Mouse (Mus musculus) thymus, postnatal 4 days (tissue): ENCODE measurements around the gene Prkd2.
A peak's percentile ranks its signal among the peaks of the same experiment; 100 is the strongest.

Source experiments
- DNase-seq: peaks from one replicate; pipeline ENCODE4 v3.0.0; 2021

Gene Prkd2

GRCm38 (mm10) chr7:16903439-16903955 lies 60.8 kb downstream of the Prkd2 start:
- DNase-seq, result no peak

DNA sequence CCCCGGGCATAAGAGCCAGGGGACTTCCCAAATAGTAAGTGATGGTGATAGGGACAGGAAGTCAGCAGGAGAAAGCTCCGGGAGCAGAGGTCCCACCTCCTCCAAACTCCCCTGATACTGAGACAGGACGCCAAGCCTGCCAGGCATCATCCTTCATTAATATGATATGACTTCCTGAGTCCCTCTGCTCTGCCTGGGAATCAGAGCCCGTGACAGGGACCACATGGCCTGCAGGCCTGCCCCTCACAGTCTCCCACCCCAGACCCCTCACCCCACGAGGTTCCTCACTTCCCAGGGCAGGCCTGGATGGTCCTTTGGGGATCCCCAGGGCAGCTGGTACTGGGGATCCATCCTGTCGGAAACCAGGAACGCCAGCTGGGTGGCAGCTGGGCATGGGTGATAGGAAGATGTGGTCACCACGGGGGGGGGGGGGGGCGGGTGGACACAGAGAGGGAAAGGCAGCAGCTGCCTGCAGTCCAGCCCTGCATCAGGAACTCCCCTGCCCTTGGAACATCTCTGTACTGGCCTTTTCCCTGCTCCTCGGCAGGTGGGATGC lies 61.5 kb downstream of the Prkd2 start:
- DNase-seq, result no peak

- DNase-seq, result peak; percentile 54
These were observed 62.9 kb downstream of the Prkd2 start for GRCm38 (mm10) chr7:16905491-16906021.

DNA sequence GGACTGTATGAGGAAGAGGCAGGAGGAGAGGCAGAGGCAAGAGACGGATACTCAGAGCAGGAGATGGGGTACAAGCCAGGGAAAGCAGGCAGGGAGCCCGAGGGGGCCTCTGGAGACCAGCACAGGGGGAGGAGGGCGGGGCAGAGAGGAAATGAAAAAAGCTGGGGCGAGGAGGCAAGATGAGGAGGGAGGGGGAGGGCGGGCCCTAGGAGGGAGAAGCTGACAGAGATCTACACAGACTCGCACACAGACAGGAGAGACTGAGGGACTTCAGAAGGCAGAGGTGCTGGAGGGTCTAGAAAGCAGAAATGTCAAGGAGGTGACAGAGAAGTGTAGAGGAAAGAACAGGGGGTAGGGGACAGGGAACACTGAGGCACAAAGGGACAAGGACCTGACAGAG lies 63.6 kb downstream of the Prkd2 start, which contains the start of gene Ptgir:
Ptgir (plus strand) TSS at position 210 of the 400 bp plus-strand sequence.
- peak; percentile 73 for DNase-seq

- no peak for DNase-seq
These were observed 64.3 kb downstream of the Prkd2 start for GRCm38 (mm10) chr7:16906889-16907559.

DNA sequence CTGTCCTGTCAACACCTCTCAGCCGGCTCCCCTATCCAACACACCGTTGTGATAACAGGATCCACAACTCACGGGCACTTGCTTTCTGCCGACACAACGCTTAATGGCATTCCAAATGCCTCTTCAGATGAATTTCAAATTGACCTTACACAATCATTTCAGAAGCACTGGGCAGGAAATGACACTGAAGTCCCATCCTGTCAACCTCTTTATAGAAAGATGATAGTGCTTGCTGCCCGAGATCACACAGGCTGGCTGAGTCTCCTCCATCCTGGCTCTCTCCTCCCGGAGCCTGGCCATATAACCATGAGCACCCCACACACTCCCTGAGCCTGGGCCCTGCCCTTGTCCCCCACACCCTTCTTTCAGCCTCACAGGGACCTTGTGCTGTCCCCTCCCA lies 65.1 kb downstream of the Prkd2 start:
- no peak for DNase-seq

DNA sequence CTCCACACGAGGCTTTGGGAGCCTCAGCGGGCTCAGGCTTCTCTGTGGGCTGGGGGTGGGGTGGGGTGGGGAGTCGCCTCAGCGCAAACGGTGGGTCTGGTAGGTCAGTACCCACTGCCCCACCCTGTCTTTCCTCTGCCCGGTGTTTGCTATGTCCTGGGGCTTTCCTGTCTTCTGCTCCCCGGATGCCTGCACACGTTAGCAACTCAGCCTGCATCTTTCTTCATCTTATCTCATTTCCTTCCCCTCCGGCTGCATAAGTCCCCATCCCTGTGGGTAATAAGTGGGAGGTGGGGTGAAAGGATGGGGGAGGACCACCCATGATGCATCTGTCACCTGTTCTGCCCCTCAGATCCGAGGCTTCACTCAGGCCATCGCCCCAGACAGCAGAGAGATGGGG lies 65.7 kb downstream of the Prkd2 start:
- DNase-seq, result no peak

GRCm38 (mm10) chr7:16908859-16909258 lies 66.2 kb downstream of the Prkd2 start:
- DNase-seq, result no peak

DNA sequence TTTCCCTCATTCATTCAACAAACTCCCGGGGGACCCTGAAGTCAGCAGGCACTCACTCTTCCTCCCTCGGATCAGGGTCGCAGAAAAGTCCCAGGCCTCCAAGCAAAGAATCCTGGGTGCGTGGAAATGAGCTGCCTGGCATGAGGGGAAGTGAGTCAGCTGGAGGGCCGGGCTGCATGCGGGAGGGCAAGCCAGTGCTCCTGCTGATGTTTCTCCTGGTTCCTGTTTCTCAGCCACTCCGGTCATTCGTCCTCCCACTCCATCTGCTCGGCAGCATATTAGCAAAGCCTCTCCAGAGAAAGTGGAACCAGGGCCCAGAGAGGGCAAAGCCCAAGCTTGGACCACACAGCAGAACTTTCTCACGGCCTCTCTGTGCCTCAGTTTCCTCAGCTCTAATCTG lies 67.2 kb downstream of the Prkd2 start:
- no peak for DNase-seq

GRCm38 (mm10) chr7:16911904-16912303 lies 69.2 kb downstream of the Prkd2 start:
- no peak for DNase-seq

- DNase-seq, result no peak
These were observed 69.7 kb downstream of the Prkd2 start for GRCm38 (mm10) chr7:16912360-16912759.

- DNase-seq, result peak; percentile 82
These were observed 71.2 kb downstream of the Prkd2 start for GRCm38 (mm10) chr7:16913806-16914452.

GRCm38 (mm10) chr7:16914453-16915343 lies 72.0 kb downstream of the Prkd2 start:
- peak; percentile 13 for DNase-seq

GRCm38 (mm10) chr7:16915461-16916340 lies 73.0 kb downstream of the Prkd2 start:
- DNase-seq, result peak; percentile 10

- DNase-seq, result peak; percentile 18
These were observed 73.9 kb downstream of the Prkd2 start for GRCm38 (mm10) chr7:16916342-16917265.

GRCm38 (mm10) chr7:16917447-16917846 lies 74.7 kb downstream of the Prkd2 start:
- no peak for DNase-seq

DNA sequence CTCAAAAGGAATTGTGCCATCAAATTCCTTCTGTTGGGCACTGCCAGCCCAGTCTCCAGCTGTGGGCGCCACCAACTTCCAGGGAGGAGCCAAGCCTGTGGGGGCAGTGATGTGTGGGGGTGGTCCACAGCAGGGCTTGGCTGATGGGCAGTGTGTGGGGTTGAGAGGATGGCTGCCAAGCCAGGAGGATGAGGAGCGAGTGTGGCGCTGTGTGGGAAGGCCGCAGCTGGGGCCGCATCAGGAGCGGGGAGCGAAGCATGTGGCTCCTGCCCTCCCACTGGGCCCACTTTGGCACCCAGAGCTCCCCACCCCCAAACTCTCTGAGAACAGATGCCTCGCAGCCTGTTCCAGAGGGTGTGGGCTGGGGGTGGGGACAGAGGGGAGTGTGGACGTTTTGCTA lies 75.3 kb downstream of the Prkd2 start:
- DNase-seq, result no peak

- DNase-seq, result no peak
These were observed 76.0 kb downstream of the Prkd2 start for GRCm38 (mm10) chr7:16918670-16919069.

GRCm38 (mm10) chr7:16919395-16920149 lies 76.9 kb downstream of the Prkd2 start:
- DNase-seq, result no peak
